Mouse (Mus musculus): ENCODE results near the gene Lipo3. TPM values are rescaled to one million over a fixed set of nuclear protein-coding genes. Genes with fewer than 3 reads are reported as not detected.

The Lipo3 gene
- polyA plus RNA-seq, 2 experiments: 5.3 to 12.1 TPM

DNA sequence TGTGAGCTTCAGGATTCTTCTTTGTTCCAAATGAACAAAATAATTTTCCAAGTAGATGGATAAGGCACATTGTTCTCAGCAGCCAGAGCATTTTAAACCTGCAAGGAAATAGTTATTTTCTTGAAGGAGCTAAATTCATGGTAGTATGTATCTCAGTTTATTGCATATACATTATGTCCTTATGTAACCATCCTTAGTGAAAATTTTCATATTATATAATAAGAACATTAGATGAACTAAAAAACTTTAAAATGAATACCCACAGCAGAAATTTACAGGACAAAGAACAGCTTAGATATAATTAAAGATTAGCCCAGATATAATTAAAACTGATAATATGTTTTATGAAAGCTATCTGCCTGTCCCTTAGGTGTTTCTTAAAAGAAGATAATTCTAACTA lies 244.1 kb downstream of the Lipo3 start, which contains the start of gene Lipo4:
TSS of gene Lipo4 (minus strand) at position 101 of the 400 bp plus-strand sequence.
- Histone ChIP-seq H3K4me1 (ENCODE audit: control insufficient read depth, insufficient read depth, low read length) (no peaks in the 10 kb centered on the region), H3K4me2 (replicated peaks; ENCODE audit: low read depth, low read length, severe bottlenecking) (no peak within 1 kb of the TSS), H3K4me3 (replicated peaks; ENCODE audit: low read length) (no peak within 1 kb of the TSS), H3K27me3 (ENCODE audit: control insufficient read depth, insufficient read depth, low read length) (no peaks in the 10 kb centered on the region), H3K27ac (replicated peaks; ENCODE audit: low read depth, low read length) (no peak within 1 kb of the TSS), H3K36me3 (ENCODE audit: control insufficient read depth, insufficient read depth, low read length) (no peaks in the 10 kb centered on the region), H3K9ac (ENCODE audit: low read depth, low read length, severe bottlenecking) (no peak within 1 kb of the TSS), H3K9me3 (ENCODE audit: control insufficient read depth, low read length) (no peaks in the 10 kb centered on the region)
- ATAC-seq (ENCODE audit: low FRiP score, low read depth): no peak
- DNase-seq (ENCODE audit: low spot score): no peak
- no peak for TF ChIP-seq POLR2A (IDR thresholded peaks at IDR 0.05; ENCODE audit: borderline replicate concordance, extremely low read depth, insufficient read depth, insufficient read length)

Small RNAs within 50 kb of the gene (microRNA-seq; reads per million reads assigned to microRNA genes)
- not detected for gene Gm27440

Other genes starting within 250 kb of the Lipo3 start
- gene Lipo4, start 244.2 kb downstream of the Lipo3 start, polyA plus RNA-seq (2012; rRNA removed): not detected in 2 replicates
- not detected in 2 replicates for gene Lipo4, start 244.2 kb downstream of the Lipo3 start, polyA plus RNA-seq (2014; fragmentation: Nextera tagmentation; extraction: Ambion mirVana)
- gene Gm8978, start 136.7 kb downstream of the Lipo3 start, polyA plus RNA-seq (2012; rRNA removed): not detected in 2 replicates
- not detected in 2 replicates for gene Gm8978, start 136.7 kb downstream of the Lipo3 start, polyA plus RNA-seq (2014; fragmentation: Nextera tagmentation; extraction: Ambion mirVana)
- 0.08 and 0.10 TPM in 2 replicates for gene Lipo2, start 10.6 kb downstream of the Lipo3 start, polyA plus RNA-seq (2012; rRNA removed)
- 0.11 and 0.15 TPM in 2 replicates for gene Lipo2, start 10.6 kb downstream of the Lipo3 start, polyA plus RNA-seq (2014; fragmentation: Nextera tagmentation; extraction: Ambion mirVana)
- not detected in 2 replicates for gene Lipo1, start 25.5 kb upstream of the Lipo3 start, polyA plus RNA-seq (2012; rRNA removed)
- not detected in 2 replicates for gene Lipo1, start 25.5 kb upstream of the Lipo3 start, polyA plus RNA-seq (2014; fragmentation: Nextera tagmentation; extraction: Ambion mirVana)
- 0.19 TPM in 1 of 2 replicates, not detected in the other for gene Lipf, start 199.2 kb upstream of the Lipo3 start, polyA plus RNA-seq (2012; rRNA removed)
- gene Lipf, start 199.2 kb upstream of the Lipo3 start, polyA plus RNA-seq (2014; fragmentation: Nextera tagmentation; extraction: Ambion mirVana): not detected in 2 replicates
- 0.59 and 0.73 TPM in 2 replicates for gene Lipk, start 246.3 kb upstream of the Lipo3 start, polyA plus RNA-seq (2012; rRNA removed)
- 0.95 and 1.8 TPM in 2 replicates for gene Lipk, start 246.3 kb upstream of the Lipo3 start, polyA plus RNA-seq (2014; fragmentation: Nextera tagmentation; extraction: Ambion mirVana)

Data from limb, embryonic 14.5 days (tissue).